Mouse (Mus musculus) telencephalon, adult 2 months (tissue): ENCODE data around the gene Shpk.

ENCODE experiments used
- DNase-seq: peaks from one replicate; pipeline ENCODE4 v3.0.0-alpha.2; 2011; ENCODE audit warnings: low read depth, low spot score

The Shpk gene

DNA sequence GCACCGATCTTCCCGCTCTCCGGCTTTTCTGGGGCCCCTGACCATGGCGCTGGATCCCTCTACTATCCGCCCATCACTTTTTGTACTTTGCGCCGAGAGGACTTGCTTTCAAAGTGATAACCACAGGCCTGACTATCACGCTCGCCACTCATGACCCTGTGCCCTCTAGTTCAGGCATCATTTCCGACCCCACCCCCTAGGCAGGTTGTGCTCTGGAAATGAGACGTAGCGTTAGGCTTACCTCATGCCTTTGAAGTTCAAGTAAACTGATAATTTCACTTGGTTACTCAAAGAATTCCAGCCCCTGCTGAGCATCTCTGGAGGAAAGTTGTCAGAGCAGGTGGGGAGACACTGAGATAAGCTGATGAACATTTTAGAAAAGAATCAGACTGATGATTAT, 619 bp downstream of the Shpk start:
- no peak for DNase-seq

DNA sequence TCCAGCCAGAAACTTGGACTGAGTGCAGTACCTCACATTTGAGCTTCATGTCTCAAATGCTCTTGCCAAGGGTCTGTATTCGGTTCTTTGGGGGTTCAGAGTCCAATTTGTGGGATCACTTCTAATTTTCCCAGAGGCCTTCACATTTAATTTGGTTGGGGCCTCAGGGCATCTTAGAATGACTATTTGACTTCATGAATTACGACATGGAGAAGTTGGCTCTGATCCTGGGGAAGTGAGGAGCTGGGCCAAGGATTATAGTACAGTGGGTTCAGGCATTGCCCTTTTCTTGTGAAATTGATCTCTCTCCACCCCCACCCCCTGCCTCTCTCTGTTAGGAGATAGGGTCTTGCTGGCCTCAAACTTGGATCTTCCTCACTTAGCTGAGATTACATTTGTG, 1.8 kb downstream of the Shpk start:
- DNase-seq = no peak

DNA sequence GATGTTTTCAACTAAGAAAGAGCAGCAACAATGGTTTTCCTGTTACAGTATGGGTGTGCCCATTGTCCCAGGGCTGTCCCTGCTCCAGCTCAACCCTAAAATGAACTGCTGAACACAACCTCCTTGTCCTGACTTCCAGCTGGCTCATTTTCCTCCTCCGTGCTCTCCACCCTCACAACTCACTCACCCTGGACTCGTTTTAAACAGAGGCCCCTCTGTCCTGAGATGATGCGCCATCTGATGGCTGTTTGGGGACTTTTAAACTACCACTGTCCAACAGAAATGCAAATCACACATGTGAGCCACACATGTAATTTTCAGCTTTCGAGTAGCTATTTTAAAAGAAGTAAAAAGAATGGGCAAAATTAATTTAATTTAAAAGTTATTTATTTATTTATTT, 2.3 kb downstream of the Shpk start:
- DNase-seq = no peak

DNA sequence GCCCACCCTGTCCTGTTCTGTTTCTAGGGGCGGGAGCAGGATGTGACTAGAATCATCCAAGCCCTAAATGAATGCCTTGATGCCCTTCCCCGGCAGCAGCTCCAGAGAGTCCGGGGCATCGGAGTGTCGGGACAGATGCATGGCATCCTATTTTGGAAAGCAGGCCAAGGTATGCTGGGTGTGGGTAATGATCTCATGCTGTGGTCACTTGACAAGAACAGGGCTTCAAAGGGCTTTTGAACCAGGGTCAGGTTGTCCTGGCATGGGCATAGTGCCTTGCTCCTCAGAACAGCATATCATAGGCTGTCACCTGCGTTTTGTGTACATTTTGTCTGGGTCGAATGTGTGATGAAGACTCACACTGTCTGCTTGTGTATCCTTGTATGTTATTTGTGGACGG, 4.6 kb downstream of the Shpk start:
- DNase-seq = no peak

DNA sequence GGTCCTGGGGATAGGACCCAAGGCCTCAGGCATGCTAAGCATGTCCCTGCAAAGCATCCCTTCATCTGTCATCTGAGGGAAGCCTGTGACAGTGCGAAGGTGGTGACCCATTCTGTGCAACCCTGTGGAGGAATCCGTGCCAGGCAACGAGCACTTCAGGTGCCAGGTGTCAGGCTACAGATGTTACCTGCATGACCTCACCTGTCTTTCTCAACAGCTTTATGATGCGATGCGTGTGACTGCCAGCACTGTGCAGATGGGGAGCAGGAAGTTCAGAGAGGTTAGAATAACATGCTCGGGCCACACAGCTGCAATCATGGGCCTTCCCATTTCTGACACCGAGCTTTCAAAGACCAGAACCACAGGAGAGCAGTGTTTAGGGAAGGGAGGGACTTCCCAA, 5.9 kb downstream of the Shpk start:
- no peak for DNase-seq

DNA sequence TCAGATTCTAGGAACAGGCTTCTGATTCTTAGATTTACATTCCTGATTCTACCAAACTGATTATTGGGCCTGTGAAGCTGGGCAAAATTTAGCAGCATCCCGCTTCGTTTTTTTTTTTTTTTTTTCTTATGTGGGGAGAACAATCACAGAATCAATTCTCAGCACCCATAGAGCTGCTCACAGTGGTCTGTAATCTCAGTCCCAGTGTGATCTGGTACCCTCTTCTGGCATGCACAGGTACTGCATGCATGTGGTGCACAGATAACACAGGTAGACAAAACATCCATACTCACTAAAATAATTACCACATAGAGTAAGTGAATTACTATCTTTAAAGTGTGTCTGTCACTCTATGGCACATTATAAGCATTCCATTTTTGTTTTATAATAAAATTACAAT, 8.4 kb downstream of the Shpk start:
- no peak for DNase-seq

DNA sequence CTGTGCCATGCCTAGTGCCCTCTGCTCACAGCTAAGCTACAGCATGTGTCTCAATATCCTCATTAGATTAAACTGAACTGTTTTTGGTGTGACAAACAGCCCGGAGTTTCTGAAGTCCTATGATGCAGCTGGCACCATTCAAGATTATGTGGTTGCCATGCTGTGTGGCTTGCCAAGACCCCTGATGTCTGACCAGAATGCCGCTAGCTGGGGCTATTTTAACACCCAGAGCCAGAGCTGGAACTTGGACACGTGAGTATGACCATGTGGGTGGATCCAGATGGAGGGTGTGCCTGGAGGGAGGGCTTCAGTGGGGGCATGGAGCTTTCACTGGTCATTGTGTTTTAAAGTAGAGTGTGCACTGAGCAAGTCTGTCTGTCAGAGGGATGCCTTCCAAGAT, 14.7 kb downstream of the Shpk start:
- DNase-seq = no peak

DNA sequence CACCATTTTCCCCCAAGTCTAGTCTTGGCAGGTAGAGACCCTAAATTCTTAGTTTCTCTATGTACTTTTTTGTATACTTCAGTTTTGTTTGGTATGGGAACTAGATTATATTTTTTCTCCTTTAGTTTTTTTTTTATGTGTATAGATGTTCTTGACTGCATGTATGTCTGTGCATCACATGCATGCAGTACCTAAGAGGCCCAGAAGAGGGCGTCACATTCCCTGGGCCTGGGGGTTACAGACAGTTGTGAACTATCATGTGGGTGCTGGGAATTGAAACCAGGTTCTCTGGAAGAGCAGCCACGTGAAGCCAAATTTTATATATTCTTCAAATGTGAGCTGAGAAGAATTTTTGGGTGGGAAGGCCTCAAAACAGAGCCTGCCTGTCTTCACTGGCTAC, 20.4 kb downstream of the Shpk start:
- DNase-seq = no peak

DNA sequence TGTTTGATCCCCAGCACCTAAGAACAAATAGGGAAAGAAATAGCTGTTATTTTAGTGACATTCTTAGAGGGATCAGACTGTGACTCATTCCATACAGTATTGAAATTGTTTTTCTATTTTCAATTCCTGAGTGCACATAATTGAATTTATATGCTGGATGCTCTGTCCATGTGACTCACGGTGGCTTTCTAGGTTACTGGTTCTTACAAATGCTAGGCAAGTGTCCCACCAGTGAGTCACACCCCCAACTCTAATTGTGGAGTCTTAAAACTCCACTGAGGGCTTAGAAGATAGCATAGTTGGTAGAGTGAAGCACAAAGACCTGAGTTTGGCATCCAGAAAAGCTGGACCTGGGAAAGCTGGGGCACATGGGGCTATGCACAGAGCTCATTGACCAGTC, 21.4 kb downstream of the Shpk start:
- no peak for DNase-seq

DNA sequence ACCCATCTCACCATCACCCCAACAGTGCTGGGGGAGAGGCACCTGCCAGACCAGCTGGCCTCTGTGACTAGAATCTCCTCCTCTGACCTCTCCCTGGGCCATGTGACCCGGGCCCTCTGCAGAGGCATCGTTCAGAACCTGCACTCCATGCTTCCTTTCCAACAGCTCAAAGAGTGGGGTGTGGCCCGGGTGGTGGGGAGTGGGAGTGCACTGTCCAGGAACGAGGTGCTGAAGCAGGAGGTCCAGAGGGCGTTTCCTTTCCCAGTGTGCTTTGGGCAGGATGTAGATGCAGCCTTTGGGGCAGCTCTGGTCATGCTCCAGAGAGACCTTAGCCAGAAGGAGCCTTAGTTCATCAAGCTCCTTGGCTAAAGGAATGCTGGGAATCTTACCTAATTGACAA, 23.6 kb downstream of the Shpk start:
- DNase-seq = no peak

DNA sequence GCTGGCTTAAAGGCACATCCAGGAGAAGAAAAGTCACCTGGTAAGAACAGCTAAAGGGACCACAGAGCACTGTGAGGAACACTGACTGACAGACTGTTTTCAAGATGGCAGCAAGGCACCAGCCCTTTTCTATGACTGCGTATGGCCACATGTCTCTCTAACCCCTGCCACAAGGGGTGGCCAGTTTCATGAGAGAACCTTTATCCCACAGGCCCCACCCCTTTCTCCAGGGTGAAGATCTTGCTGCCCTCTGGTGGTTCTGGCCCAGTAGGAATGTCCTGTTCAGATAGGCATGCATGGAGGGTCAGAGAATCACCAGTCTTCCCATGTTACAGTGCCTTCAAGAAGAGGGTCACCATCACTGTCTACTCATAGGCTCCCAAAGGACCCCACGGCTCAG, 24.7 kb downstream of the Shpk start:
- no peak for DNase-seq

DNA sequence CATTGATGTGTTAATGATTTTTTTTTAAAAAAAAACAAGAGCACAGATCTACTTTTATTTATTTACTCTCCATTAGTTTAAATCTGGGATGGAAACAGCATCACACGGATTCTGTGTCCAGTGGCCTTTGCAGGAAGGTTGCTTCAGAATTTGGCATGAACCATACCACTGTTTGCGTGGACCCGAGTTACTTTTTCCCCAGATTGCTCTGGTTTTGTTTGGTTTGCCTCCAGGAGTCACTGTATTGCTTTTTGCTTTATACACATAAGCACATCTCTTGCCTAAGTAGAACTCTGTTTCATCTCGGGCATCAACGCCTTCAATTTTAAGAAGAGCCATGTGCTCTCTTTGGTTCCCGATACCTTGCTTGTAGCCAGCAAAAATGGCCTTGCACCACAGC, 26.6 kb downstream of the Shpk start:
- DNase-seq = no peak

DNA sequence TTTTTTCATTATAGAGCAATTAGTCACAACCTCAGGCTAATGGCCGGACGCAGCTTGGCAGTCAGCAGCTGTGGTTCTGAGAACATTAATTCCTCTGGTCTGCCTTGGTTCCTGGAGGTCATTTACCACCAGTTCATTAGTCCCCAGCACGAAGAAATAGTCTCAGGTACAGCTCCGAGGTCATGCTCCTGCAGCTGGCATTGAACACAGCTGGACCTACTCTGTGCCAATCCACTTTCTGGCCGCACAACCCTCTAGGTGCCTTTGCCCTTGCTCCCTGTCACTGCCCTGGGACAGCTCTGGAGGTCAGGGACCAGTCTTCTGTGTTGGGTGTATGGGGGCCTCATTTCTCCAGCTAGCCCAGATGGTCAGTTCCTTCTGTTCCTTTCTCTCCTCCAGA, 29.6 kb downstream of the Shpk start:
- DNase-seq = no peak

DNA sequence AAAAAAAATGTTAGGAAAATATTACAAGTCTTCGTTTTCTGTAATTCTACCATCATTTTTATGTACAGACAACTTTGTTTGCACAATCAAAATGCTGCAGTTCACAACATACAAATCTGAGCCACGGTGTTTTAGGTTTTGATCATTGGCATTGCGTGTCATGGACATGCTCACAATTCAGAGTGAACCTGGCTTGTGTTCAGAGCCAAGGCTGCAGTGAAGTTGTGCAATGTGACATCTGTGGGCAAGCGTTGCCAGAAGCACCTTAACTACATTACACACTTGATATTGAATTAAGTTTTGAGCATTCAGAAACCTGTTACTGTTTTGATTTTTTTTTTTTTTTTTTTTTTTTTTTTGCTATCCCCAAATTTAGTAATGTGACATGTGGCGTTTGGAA, 30.8 kb downstream of the Shpk start:
- no peak for DNase-seq

DNA sequence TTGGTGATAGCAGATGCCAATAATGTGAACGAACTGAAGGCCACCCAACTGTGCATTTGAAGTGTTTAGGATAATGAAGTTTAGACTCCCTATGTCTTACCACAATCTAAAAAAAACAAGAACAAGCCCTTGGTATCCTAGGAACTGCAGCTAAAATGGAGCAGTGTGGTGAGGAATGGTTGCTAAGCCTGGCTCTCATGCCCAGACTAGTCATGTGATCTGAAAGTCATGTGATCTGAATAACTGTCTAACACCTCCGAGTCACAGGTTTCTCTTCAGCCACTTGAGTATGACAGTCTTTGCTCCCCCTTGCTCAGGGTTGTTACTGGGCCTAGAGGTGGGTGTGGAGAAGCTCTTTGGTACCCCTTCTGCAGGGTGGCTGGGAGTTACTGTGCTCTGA, 33.3 kb downstream of the Shpk start:
- peak; percentile 4 for DNase-seq

DNA sequence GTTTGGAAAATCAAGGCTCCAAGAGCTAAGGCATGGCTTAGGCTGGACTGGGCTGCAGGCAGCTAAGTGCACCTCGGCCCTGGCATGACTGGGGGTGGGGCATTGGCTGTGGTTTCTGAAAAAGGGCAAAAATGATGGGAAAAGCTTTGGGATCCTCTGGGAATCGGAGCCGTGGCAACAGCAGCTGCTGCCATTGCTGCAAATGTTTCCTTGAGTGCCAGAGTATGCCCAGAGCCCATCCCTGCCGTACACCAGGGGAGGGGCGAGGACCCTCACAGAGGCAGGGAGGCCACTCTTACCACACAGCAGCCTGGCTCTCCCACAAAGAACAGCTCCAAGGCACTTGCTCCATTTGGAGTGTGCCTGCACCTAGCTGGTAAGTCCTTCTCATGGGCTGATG, 34.7 kb downstream of the Shpk start, which contains the start of gene Trpv1:
Trpv1 (plus strand) TSS at position 301 of the 400 bp plus-strand sequence.
- DNase-seq = no peak

DNA sequence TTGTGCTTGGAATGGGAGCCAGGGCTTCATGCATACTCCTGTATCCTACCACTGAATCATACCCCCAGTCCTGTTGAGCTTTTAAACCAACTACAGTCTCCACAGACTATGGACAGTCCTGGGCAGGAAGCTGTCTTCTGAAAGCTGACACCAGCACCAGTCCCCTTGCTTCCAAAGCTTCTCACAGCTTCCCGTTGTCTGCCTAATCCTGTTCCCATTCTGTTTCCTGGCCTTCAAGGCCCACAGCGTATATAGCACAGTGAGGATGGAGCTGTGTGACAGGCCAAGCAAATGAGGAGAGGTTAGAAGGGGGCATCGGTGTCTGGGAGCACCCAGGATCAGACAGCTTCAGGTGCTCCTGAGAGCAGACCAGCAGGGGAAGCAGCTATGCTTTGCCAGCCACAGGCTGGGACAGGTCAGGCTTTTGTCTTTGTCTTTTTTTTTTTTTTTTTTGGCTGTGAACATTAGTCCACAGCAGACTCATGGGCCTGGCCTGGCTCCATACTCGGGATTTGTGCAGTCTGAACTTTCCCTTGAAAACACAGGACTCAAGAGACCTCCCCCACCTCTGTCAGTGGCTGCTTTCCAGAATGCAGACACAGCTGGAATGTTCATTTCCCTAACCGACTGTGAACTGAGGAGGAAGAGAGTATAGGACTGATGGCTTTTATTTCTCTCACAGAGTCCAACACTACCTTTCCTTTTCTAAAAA, 36.9 kb downstream of the Shpk start:
- no peak for DNase-seq

DNA sequence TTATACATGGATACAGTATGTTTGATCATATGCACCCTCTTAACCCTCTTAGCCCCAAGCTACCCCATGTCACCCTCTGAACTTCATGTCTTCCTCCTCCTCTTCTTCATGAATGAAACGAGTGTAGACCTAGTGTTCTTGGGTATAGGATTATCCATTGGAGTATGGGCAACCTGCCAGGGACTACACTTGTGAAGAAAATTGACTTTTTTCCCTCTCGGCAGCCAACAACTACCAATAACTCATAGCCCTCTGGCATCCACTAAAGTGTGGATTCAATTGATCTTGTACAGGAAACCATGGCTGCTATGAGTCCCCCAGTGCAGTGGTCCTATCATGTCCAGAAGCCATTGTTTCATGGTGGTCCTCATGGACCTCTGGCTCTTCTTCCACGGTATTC, 37.5 kb downstream of the Shpk start:
- no peak for DNase-seq

DNA sequence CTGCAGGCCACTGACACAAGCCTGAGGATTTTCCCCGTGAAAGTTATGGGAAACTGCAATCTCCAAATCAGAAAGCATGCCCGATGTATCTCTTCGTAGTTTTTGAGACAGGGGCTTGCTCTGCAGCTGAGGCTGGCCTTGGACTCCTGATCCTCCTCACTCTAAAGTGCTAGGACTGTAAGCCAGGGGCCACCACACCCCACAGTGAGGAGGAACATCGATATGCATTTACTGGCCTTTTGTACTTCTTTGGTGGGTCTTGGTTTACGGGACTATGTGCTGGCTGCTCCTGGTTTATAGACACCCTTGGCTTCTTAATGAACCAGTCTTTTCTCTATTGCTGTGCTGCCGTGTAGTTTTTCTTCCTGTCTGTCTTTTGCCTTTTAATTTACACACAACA, 42.9 kb downstream of the Shpk start:
- no peak for DNase-seq

DNA sequence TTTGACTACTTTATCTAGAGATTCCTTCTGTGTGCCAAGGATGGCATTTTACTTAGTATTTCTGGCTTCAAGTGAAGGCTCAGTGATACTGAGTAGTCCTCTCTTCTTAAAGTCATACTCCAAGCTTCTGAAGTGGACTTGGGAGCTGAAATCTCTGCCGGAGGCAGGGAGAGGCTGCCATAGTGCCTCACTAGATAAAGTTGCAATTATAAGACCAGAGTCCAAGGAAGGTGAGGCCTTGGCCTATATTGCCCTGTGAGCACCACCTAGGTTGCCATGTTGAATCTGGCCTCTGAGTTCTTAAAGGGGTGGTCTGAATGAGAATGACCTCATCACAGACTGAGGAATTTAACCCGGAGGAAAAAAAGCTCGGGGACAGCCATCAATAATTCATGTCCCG, 43.5 kb downstream of the Shpk start:
- DNase-seq = no peak

DNA sequence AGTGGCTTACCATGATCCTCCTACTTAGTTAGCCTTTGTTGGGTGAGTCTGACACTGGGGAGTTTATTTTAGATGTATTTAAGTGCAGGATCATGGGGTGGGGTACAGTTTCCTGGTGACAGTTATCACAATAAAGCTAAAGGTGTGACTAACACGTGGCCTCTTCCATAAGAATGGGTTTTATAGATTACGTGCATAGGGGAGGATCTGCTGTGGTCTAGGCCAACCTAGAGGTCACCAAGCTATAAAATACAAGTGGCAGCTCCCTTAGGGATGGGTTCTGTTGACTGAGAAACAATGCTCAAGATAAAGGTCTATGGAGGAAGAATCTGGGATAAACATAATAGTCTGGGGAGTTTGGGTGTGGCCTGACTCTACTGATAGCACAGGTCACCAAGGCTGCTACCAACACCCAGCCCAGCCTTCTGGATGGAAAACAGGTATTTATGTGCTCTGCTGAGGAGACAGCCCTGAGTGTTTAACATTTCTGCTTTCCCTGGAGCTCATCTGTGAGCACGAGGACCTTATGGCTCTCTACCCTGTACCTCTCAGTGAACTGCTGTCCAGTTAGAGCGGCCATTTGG, 58.2 kb downstream of the Shpk start:
- no peak for DNase-seq

DNA sequence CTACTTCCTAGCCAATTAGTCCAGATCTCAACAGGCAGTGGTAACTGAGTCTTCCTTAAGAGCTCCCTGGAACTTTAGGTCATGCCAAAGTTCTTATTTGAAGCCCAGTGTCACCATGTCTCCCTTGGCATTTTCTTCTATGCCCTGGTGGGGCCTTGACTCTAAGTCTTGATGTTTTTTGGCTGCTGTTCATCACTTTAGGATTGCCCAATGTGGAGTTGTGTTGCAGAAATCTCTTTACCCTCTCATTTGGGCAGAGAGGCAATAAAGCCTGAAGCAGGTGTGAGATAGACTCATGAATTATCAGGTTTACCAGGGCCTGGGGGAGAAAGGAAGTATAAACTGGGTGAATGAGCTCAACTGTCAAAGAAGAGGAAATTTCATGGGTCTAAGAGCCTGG, 59.4 kb downstream of the Shpk start:
- DNase-seq = no peak

DNA sequence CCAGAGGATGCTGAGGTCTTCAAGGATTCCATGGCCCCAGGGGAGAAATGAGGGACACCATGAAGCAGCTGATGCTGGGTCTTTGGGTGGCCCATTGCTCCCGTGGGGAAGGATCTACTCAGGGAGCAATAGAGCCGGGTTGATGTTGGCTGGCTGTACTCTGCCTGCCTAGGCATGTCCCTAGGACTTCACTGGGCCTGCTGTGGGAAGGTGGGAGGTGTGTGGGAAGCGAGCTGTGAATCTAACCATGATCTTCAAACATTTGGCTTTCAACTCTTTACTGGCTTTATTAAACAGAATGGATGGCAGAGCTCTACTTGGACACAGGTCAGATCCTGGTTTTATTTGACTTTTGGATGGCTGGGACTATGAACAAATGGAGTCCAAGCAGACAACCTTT, 61.2 kb downstream of the Shpk start:
- DNase-seq = no peak

DNA sequence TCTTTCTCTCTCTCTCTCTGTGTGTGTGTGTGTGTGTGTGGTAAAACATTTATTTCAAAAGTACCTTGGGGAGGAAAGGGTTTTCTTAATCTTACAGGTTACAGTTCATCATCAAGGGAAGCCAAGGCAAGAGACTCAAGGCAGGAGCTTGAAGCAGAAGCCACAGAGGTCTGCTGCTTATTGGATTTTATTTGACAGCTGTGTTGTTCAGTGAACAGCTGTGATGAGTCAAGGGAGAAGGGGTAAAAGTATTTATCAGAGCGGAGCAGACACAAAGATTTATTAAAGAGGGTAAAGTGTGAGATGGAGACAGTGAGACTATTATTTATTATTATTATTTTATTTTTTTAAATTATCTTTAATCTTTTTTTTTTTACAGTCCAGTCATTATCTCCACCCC, 62.1 kb downstream of the Shpk start:
- no peak for DNase-seq
